Mouse (Mus musculus): Measurements from ENCODE around the gene Abcg4.
"Not testable (repeated sequence)": the region's sequence is repeated elsewhere in the genome, so short reads cannot be mapped to it uniquely, and the experiment has no call there.

Abcg4 gene

GRCm38 (mm10) chr9:44319105-44319886 lies 30.9 kb upstream of the Abcg4 start:
- DNase-seq = no peak

DNA sequence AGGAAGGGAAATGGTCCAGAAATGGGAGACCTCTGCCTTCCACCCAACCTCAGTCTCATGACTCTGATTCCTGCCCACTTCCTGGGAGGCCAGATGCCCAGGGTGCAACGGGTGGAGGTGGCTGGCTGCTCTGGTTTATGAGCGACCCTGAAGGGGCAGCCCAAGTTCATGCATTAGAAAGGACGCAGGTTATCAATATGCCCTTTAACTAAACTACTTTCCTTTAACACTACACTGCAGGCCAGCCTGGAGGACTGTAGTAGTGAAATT lies 30.3 kb upstream of the Abcg4 start:
- DNase-seq = peak; percentile 83

DNA sequence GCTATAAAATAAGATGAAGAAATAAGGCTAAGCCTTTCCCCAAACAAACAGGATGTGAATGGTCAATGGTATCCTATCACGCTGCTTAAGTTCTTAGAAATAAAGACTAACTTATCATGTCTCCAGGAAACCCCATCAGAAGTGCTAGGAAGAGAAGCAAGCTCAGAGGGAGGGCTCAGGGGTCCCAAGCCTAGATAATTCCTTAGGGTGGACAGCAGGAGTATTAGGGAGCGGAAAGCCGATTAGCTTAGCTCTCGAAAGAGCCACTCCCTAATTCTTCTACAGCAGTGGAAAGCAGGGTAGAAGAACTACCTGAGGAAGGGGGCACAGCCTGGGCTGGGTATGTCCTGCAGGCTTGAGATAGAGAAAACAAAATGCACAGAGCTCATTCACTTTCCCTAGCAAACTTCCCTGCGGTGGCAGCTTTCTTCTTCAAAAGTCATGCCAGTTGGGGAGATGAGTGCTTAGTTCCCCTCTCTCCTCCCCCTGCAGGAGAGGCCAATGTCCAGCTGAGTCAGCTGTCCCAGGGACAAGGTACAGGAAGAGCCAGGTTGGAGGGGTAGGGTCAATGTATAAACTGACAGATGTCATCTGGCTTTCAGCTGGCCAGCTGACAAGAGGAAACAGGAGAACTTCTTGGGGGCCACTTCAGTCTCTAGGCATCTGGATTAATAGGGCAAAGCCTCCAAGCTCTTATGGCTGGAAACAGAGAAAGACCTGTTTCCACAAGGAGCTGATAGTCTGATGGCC lies 29.8 kb upstream of the Abcg4 start:
- DNase-seq = peak; percentile 88

DNA sequence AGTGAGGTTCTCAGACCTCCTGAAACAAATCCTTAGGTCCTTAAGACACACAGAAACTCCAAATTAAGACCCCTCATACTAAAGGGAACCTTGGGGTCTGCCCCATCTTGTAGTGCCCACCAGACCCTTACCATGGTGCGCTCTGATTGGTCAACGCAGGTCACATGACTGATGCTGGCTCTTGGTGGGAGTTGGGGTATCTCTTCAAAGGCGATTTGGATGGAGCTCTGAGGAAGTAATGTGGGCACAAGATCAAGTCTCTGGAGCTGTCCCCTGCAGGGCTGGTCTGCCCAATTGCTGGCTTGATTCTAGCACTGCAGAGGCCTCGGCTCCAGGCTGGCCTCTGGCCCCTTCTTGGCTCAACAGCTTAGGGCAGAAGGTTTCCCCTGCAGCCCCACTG lies 29.0 kb upstream of the Abcg4 start:
- DNase-seq = no peak

DNA sequence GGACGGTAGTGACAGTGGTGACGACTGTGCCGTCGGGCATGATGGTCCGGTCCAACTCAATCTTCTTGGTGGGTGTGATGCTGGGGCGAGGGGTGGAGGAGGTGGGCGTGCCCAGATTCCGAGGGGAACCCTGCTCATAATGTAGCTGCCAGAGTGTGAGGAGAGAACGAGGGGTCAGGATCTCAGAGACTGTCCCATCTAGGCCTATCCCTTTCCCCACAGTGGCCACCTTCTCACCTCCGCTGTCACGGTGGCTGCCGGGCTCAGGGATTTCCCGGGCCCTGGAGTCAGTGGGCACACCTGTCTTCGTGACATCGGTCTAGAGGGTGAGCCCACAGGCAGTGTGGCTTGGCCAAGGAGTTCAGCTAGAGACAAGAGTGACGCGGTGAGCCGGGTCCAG lies 26.5 kb upstream of the Abcg4 start:
- no peak for DNase-seq

DNA sequence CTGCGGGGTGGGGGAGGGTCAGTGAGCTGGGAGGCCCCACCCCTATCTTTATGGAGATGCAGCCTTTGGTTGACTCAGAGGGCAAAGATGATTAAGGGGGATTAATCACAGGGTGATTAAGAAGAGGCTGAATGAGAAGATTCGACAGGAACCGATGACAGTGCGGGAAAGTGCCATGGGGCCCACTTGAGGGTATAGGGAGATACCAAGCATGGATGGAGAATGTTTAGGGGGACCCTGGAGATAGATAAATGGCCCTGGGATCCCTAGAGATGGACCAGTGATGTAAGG lies 25.8 kb upstream of the Abcg4 start:
- no peak for DNase-seq

DNA sequence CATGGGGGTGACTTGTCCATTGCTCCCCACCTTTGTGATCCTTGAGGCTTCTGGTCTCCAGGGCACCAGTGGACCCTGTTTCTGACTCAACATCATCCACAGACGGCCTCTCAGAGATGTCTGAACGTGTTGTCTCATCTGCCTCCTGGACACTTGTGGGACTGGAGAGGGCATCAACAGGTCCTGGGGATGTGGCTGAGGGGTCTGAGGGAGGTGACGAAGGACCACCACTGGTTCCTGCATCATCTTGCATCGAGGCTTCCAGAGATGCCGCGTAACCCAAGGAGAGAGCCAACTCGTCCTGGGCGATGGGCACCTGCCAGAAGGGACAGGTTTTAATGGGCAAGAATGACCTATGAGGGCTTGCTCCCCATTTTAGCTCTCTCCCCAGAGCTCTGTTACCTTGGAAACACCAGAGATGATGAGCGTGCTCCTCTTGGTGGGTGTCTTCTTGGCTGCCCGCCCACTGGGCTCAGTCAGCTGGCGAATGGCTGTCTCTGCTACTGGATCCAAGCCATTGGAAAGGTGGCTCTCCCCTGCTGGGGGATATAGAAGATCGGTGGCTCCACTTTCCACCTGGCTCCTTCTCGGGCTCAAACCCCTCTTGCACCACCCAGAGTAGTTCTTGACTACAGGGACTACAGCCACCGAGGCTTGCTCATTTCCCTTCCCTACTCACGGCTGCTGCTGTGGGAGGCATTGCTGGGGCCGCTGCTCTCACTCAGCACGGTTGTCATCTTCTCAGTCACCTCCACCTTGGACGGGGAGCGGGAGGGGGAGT lies 25.3 kb upstream of the Abcg4 start:
- DNase-seq = no peak

GRCm38 (mm10) chr9:44311136-44312134 lies 23.0 kb upstream of the Abcg4 start:
- DNase-seq = peak; percentile 60

DNA sequence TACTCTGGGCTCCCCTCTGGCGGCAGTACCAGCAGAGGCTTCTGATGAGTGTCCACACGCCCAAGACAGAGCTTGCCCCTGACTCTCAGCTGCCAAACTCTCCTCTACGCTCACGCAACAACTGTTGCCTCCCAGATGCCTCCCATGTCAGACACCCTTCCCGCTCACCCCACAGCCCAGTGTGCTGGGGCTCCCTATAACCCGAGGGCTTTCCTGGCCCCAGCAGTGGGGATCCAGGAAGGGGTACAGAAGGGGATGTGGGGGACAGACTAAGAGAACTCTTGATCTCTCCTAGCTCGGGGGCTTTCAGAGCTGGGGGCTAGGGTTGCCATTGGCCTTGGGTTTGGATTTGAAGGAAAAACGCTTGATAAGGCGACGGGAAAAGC lies 22.3 kb upstream of the Abcg4 start:
- no peak for DNase-seq

- no peak for DNase-seq
These were observed 21.3 kb upstream of the Abcg4 start for GRCm38 (mm10) chr9:44309756-44310155.

DNA sequence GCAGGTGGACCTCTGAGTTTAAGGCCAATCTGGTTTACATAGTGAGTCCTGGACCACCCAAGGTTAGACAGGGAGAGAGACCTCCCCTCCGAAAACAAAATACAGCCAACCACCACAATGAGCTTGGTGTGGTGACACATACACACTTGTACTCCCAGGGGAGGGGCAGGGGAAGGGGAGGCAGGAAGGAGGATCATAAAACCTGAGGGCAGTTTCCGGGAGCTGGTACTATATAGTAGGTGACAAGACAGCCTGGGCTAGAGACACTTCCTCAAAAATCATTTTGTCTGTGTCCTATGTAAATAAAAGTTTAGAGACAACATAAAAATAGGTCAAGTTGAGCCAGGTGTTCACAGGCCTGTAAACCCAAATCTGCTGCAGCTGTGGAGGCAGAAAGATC lies 18.8 kb upstream of the Abcg4 start:
- no peak for DNase-seq

- DNase-seq = no peak
These were observed 18.1 kb upstream of the Abcg4 start for GRCm38 (mm10) chr9:44306532-44306931.

- peak; percentile 99 for DNase-seq
These were observed 17.2 kb upstream of the Abcg4 start, which contains the start of gene Hinfp for GRCm38 (mm10) chr9:44305466-44306079. TSS of gene Hinfp (minus strand) at chr9:44305671.

DNA sequence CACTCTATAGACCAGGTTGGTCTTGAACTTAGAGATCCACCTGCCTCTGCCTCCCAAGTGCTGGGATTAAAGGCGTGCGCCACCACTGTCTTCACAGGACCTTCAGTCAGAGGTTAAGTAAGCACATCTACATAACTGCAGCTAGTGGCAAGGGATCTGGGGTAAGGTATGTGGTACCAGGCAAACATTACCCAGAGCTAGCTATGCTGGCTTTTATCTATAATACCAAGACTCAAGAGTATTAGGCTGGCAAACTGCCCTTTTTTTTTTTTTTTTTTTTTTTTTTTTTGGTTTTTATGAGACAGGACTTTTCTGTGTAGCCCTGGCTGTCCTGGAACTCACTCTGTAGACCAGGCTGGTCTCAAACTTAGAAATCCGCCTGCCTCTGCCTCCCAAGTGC lies 11.6 kb upstream of the Abcg4 start:
- not testable (repeated sequence) for DNase-seq

DNA sequence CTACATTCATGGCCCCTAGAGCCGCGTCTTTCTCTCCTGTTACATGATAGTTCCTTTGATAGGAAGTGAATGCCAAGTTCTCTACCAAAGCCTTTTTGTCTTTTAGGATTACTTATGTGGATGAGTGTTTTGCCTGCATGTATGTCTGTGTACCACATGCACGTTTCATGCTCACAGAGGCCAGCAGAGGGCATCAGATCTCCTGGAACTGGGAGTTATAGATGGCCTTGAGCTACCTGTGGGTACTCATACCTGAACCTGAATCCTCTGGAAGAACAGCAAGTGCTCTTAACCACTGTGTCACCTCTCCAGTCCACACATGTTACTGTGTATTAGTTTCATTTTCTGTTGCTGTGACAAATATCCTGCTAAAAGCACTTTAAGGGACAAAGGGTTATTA lies 4.1 kb upstream of the Abcg4 start:
- DNase-seq = peak; percentile 76

DNA sequence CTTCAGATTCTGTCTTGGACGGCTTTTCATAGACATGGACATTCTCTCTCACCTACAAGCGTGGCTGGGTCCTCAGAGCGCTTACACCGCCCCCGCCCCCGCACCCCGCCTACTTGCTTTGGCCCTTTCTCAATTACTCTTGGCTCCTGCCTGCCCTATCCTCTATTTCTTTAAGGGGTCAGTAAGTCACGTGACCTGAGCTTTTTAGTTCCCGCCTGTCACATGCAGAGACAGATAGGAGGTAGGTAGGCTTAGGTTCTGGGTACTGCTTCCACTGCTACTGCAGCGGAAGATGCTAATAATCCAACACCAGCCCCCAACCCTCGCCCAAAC lies 510 bp upstream of the Abcg4 start:
- no peak for DNase-seq

DNA sequence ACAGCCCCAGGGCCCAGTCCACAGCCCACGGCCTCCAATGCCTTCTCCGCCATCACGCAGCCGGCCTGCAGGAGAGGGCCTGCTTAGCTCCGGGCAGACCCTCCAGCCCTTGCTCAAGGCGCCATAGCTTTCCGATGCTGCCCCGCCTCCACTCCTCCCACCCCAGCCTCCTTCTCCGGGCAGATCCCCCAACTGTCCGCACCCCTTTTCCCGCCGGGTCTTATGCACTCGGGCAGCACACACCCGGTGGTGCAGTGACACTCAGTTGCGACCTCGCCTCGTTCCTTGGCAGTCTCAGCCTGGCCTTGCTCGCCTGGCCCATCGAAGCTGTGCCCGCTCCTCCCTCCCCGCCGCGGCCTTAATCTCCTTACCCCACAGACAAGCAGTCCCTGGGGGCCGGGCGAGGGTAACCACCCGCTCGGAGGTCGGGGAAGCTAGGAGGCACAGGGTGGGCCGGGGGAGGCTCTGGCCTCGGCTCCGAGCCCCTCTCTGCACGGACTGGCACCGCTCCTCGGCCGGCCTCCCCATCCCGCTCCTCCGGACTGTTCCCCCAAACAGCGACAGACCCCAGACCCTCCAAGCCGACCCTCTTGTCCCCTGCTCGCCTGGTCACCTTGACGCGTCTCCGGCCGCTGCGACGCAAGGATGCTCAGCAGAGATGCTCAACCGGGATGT lies 877 bp downstream of the Abcg4 start:
- DNase-seq = no peak

DNA sequence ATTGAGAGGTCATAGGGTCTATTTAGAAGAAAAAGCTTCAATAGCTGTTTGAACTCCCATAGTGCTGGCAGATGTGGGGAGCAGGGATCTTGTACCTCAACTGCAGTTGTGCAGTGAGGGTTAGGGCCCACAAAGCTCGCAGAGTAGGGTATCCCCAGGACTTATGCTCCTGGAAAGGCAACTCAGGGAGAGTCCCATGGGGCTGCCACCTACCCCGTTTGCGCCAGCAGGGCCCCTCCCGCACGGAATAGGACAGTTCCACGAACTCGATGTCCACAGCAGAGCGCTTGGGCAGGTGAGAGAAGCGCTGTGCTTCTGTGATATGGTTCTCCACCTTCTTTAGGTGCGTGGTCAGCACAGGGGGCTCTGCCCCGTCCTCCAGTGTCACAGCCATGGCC lies 1.4 kb downstream of the Abcg4 start:
- no peak for DNase-seq

GRCm38 (mm10) chr9:44286256-44286850 lies 2.1 kb downstream of the Abcg4 start:
- DNase-seq = no peak

GRCm38 (mm10) chr9:44283183-44283582 lies 5.2 kb downstream of the Abcg4 start:
- no peak for DNase-seq

DNA sequence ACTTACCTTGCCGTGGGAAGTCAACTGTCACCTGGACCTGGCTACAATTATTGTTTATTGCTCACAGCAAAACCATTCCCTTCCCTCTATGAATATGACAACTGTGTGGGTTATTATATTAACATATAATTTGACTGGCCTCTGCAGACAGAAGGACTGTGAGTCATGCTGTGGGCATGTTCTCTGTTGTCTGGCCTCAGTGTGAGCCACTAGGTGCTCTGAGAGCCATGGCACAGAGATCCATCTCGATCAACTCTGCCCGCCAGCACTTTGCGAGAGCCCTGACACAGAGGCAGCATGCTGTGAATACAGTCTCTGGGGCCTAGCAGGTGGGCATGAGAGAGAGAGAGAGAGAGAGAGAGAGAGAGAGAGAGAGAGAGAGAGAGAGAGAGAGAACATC lies 18.4 kb downstream of the Abcg4 start:
- DNase-seq = no peak

GRCm38 (mm10) chr9:44269077-44269476 lies 19.3 kb downstream of the Abcg4 start:
- peak; percentile 61 for DNase-seq
